Mouse (Mus musculus): Measurements from ENCODE around the gene Col5a1.

The Col5a1 gene

GRCm38 (mm10) chr2:27885456-27886147 is 623 bp upstream of the Col5a1 start:
- DNase-seq (ENCODE audit: extremely low read depth, low read depth) = no peak

DNA sequence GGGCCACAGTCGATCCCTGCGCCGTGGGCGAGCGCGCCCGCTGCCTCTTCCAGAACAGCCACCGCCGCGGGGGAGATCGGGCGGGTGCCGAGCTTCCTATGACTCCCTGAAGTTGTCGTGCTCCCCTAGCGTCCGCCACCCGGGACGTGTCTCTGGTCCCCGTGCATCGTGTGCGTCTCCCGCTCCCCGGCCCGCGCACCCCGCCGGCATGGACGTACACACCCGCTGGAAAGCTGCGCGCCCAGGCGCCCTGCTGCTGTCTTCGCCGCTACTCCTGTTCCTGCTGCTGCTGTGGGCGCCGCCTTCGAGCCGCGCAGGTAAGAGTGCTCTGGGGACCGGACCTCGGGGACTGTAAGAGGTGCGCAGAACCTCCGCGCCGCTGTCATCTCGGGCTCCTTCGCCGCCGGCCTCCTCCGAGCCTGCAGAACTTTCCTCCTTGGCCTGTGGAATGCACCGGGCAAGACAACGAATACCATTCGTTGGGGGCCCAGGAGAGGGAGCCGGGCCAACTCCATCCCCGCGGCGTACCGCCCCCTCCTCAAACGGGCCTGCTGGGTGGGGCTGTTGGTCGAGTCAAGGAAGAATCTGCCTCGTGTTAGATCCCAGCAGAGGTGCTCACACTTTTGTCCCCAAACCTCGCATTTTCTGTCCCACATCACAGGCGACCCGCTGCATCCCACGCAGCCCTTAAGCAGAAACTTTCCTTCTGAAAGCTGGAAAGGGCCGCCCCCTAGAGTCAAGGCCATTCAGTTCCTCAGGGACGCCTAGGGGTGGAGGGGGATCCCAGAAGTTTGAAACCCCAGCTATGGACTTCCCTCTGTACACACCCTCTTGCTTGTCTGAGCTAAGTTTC is 609 bp downstream of the Col5a1 start:
- no peak for DNase-seq (ENCODE audit: extremely low read depth, low read depth)

- DNase-seq (ENCODE audit: extremely low read depth, low read depth) = no peak
Measured at GRCm38 (mm10) chr2:27887461-27888264, 1.4 kb downstream of the Col5a1 start.

DNA sequence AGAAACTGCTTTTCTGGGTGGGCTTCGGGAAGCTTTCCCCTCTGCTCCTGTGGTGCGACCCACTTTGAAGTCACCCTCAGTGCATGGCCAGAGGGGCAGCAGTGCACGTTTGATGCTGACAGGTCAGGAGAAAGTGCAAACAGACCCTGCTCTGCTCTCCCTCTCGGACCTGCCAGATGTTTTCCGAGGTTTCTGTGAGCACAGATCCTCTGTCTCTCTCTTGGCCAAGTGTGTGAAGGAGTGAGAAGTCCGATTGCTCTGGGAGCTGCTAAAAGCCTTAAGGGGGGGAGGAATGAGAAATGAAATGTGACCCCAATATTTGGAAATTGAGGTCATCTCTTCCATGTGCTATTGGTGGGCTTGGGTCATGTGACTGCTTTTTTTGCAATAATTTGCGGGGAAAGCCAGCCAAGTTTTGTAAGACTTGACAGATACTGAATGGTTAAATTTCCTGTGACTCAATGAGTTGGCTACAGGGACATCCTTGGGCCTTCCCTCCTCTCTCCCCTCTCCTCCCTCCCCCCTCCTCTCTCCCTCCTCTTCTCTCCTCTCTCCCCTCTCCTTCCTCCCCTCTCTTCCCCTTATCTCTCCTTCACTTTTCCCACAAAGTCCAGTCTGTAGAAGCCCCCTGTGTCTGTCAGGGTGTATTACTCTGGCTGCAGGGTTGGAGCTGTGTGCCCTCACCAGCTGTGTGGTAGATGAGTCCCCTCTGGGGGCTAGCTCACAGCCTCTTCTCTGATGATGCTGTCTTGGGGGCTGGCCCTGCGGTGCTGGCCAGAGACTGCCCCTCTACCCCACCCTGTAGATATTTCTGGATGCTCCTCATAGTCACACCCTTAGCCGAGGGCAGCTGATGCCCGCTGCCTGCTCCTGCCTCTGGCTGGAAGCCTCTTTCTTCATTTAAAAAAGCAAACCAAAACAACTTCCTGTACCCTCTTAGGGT is 2.6 kb downstream of the Col5a1 start:
- DNase-seq (ENCODE audit: extremely low read depth, low read depth) = no peak

DNA sequence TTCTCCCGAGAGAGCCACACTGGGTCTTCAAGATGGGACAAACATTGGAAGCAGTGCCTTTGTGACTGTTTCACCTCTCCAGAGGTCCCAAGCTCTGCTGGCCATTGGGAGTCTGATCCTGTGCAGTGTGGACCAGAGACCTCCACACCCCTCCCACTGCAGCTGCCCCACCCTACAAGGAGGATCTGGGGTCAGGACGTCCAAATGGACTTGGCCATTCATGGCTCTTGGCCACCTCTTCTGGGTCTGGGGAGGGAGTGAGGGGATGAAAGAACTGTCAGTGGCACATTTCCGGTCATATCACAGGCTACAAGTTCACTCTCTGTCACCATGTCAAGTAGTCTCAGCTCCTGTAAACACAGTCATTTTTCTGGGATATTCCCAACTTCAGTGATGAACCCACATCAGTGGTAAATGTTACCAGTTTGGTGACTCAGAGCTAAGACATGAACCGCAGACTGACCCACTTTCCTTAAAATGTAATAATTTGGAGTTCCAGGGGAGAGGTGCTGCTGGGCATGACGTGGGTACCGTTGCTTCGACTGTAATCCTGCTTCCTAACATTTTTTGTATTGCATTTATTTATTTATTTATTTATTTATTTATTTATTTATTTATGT is 5.8 kb downstream of the Col5a1 start:
- DNase-seq (ENCODE audit: extremely low read depth, low read depth) = no peak

DNA sequence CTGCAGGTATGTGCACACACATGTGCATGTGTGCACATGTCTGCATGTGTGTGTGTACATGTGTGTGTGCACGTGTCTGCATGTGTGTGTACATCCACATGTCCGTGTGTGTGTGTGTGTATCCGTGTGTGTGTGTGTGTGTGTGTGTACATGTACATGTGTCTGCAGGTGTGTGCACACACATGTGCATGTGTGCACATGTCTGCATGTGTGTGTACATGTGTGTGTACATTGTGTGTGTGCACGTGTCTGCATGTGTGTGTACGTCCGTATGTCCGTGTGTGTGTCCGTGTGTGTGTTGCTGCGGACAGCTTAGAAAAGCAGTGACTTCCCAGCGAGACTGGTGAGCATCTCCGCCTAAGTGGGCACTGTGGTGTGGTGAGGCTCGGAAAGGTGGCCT is 6.8 kb downstream of the Col5a1 start:
- no peak for DNase-seq (ENCODE audit: extremely low read depth, low read depth)

- no peak for DNase-seq (ENCODE audit: extremely low read depth, low read depth)
Measured at GRCm38 (mm10) chr2:27894986-27895385, 8.8 kb downstream of the Col5a1 start.

- no peak for DNase-seq (ENCODE audit: extremely low read depth, low read depth)
Measured at GRCm38 (mm10) chr2:27895648-27896047, 9.4 kb downstream of the Col5a1 start.

GRCm38 (mm10) chr2:27897161-27897560 is 10.9 kb downstream of the Col5a1 start:
- no peak for DNase-seq (ENCODE audit: extremely low read depth, low read depth)

- peak; percentile 41 for DNase-seq (ENCODE audit: extremely low read depth, low read depth)
Measured at GRCm38 (mm10) chr2:27899894-27900293, 13.7 kb downstream of the Col5a1 start.

DNA sequence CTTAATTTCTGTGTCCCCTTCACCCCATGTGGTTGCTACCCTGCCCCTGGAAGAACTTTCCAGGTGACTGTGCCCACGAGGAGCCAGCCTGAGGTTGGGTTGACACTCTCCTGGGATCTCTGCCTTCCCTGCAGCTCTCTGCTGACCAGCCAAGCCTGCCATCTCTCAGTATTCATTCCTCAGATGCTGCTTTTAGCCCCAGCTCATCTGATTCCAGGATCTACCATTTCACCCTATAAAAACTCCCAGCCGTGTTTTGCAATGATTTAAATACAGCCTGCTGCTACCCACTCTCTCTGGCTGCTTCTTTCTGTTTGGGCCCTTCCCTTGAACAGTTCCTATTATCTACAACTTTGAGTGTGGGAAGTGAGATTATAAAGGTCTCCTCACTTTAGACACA is 14.9 kb downstream of the Col5a1 start:
- no peak for DNase-seq (ENCODE audit: extremely low read depth, low read depth)

DNA sequence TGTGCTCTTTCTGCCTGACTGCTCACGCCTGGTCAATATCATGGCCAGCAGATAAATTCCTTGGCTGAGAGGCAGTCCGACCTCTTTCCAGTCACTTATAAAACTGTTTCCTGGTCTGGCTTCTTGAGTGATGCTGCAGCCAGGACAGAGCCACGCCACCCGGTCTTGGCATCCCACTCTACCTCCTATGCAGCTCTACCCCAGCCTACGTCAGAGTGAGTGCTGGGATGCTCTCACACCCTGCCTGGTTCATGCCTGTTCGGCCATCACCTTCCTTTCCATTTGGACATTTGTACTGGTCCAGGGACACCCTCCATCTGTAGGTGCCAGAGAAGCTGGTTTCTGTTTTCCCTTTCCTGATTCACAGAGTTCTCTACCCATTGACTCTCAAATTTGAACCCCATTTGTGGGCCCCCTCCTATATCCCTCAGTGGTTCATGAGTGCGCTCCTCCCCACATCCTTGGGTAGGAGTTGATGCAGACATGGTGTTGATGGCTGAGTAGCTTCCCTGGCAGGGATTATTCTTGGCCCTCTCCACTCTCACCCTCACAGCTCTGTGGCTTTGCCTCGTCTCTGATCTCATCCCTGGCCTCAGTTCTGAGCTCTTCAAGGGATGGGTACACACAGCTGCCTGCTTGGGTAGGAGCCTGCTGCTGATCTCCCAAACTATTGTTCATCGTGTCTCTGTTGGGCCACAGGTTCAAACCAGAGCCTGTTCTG is 15.5 kb downstream of the Col5a1 start:
- no peak for DNase-seq (ENCODE audit: extremely low read depth, low read depth)

- no peak for DNase-seq (ENCODE audit: extremely low read depth, low read depth)
Measured at GRCm38 (mm10) chr2:27902318-27902717, 16.1 kb downstream of the Col5a1 start.

DNA sequence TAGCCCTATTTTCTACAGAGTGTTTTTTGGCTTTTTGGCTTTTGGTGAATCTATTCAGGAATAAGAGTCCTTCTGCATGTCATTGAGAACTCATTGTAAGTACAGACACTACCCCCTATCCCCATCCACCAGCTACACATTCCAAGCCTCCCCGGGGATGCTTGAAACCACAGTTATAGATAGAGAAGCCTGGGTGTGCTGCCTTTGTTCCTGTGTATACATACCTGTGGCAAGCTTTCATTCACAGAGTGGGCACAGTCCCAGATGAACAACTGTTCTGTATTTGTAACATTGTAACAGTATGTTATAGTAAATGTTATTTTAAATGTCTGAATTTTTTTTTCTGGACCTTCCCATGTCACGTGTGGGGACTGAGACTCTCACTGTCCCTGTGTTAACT is 19.2 kb downstream of the Col5a1 start:
- no peak for DNase-seq (ENCODE audit: extremely low read depth, low read depth)

DNA sequence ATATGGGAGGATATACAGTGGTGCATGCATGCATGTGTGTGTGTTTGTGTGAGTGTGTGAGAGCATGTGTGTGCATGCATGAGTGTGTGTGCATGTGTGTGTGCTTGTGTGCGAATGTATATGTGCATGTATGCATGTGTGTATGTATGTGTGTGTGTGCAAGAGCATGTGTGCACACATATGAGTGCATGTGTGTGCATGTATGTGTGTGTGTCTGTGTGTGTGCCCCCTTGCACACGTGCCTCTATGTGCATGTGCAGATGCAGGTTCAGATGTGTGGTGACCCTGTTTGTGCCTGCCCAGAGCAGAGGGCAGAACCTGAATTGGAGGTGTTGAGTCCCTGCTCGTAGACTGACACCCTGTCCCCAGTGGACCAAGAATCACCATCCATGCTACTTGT is 24.3 kb downstream of the Col5a1 start:
- DNase-seq (ENCODE audit: extremely low read depth, low read depth) = no peak

DNA sequence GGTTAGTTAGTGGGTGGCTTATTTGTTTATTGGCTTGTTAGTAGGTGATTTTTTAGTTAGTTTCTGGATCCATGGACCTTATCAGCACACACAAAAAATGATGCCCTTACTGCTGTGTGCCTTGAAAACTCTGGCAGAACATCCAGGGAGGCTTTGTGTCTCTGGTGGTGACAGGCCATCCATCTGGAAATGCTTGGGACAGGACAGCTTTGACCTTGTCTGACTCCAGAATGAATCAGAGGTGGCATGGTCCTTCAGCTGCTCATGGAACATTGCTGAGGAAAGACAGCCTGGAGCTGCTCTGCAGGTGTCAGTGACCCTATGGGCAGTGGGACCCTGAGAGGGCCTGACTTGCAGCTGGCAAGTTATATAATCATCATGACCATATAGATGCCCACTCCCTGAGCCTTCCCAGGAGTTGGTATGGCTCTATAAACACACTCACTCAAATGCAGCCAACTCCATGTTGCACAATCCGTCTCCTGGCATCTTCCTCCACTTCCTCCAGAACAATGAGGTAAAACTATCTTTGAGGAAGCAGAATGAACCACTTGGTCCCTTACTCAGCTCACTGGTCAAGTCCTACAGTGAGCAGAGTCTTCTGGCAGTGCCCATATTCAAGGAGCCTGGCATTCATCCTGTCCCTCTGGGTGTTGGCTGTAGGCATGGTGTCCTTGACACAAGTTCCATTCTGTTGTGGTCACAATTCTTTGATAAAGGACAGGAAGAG is 26.5 kb downstream of the Col5a1 start:
- no peak for DNase-seq (ENCODE audit: extremely low read depth, low read depth)

DNA sequence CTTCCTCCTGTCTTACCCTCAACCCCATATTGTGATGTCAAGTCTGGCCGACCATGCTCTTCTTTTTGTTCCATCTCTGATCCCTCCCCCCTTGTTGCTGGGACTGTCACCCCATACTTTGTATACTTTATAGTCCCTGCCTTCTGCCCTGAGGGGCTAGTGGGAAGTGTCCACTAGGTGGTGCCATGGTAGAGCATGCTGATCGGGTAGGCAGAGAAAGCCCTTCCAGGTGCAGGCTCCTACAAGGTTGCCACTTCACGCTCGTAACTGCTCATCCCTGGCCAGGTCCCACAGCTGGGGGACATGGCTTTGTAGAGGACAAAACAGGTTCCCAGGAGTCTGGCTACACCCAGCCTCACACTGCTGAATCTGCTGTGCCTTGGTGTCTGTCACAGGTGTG is 29.5 kb downstream of the Col5a1 start:
- peak; percentile 14 for DNase-seq (ENCODE audit: extremely low read depth, low read depth)

DNA sequence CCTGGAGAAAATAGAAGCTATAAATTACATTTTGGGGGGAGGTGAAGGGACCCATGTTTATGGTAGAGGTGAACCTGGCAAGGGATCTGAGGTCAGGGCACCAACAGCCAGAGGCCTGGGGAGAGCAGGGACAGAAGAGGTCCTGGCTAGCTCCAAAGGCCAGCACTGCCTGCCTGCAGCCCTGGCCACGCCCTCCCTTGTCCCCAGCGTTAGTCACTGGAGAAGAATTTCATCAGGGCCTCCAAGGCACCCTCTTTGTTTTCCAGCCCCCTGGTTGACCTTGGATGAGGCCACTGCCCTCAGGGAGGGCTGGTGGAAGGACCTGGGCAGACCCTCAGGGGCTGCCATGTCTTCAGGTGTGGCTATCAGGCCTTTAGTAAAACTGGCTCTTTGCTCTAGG is 30.1 kb downstream of the Col5a1 start:
- no peak for DNase-seq (ENCODE audit: extremely low read depth, low read depth)

GRCm38 (mm10) chr2:27917177-27917576 is 31.0 kb downstream of the Col5a1 start:
- DNase-seq (ENCODE audit: extremely low read depth, low read depth) = no peak
